Mouse (Mus musculus): Measurements from ENCODE around the gene Chrnb1.
A peak's percentile ranks its signal among the peaks of the same experiment; 100 is the strongest.

DNA sequence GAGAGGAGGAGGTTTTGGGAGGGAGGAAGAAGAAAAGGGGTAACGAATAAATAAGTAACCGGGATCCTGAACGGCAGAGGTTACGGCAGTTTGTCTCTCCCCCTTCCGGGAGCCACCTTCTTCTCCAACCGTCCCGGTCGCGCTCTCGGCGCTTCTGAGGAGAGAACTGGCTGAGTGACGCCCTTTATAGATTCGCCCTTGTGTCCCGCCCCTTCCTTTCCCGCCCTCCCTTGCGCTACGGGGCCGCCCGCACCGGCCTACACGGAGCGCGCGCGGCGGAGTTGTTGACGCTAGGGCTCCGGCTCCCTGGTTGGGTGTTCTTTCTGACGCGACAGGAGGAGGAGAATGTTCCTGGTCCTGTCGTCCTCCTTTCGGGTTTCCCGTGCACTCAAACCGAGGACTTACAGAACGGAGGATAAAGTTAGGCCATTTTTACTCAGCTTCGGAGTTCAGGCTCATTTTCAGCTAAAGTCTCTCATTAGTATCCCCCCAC lies 37.2 kb downstream of the Chrnb1 start, which contains the start of gene Polr2a:
- TF ChIP-seq CTCF (conservative IDR thresholded peaks at IDR 0.05; ENCODE audit: insufficient read depth, insufficient read length, low read depth, low read length) (no peak), POLR2A (IDR thresholded peaks at IDR 0.05; ENCODE audit: low read depth, low read length) (peak; percentile 100)
